Mouse (Mus musculus) forebrain, embryonic 12.5 days (tissue): ENCODE data around the gene Spag17. TPM values are rescaled to one million over a fixed set of nuclear protein-coding genes. Genes with fewer than 3 reads are reported as not detected.
"Not testable (repeated sequence)": the region's sequence is repeated elsewhere in the genome, so short reads cannot be mapped to it uniquely, and the experiment has no call there.

ENCODE experiments used
- ATAC-seq: fragments of 200-750 bp; cut with Nextera tagmentation; 2 replicates; pipeline ENCODE4 v1.8.0; 2017; ENCODE audit warnings: moderate TSS enrichment; ENCODE audit not compliant: low FRiP score
- H3K27ac ChIP-seq: fragments of 300-500 bp; sonication (generic); 2 replicates; pipeline ENCODE4 v1.5.1; 2016; ENCODE audit warnings: mild to moderate bottlenecking
- H3K27me3 ChIP-seq: fragments of 300-500 bp; sonication (generic); 2 replicates; pipeline ENCODE4 v1.6.1; 2016; ENCODE audit warnings: mild to moderate bottlenecking
- H3K36me3 ChIP-seq: fragments of 300-500 bp; sonication (generic); replicated peaks from 2 replicates; pipeline ENCODE4 v1.6.1; 2016; ENCODE audit warnings: mild to moderate bottlenecking
- H3K4me1 ChIP-seq: fragments of 300-500 bp; sonication (generic); 2 replicates; pipeline ENCODE4 v1.6.1; 2016
- H3K4me2 ChIP-seq: fragments of 300-500 bp; sonication (generic); 2 replicates; pipeline ENCODE4 v1.6.1; 2016; ENCODE audit warnings: mild to moderate bottlenecking, moderate library complexity
- H3K4me3 ChIP-seq: fragments of 300-500 bp; sonication (generic); replicated peaks from 2 replicates; pipeline ENCODE4 v1.5.1; 2016; ENCODE audit warnings: mild to moderate bottlenecking
- H3K9ac ChIP-seq: fragments of 300-500 bp; sonication (generic); 2 replicates; pipeline ENCODE4 v1.6.1; 2016; ENCODE audit warnings: mild to moderate bottlenecking
- H3K9me3 ChIP-seq: fragments of 300-500 bp; sonication (generic); 2 replicates; pipeline ENCODE4 v1.6.1; 2016
- WGBS: fragments of 180-500 bp; shearing (Covaris S2); methylation state at CpG from one replicate; pipeline ENCODE4 v1.1.7; 2016; 5-methylcytosine and 5-hydroxymethylcytosine counted together
- polyA plus RNA-seq: library from polyadenylated mRNA; unstranded; fragments of >200 nt; fragmentation: Nextera tagmentation; extraction: Ambion mirVana; gene quantifications from 2 replicates; pipeline ENCODE4 v1.2.1, GENCODE M21; 2016

Spag17 gene
- polyA plus RNA-seq: 0.28 and 0.68 TPM in 2 replicates

- peaks cover 4% of the 10 kb centered on the region; the same call in 1 of the 2 replicates for H3K9me3 ChIP-seq
- no peak within 1 kb of the TSS for H3K4me3 ChIP-seq
- H3K4me1 ChIP-seq: no peaks in the 10 kb centered on the region
- no peak within 1 kb of the TSS for H3K9ac ChIP-seq
- no peak within 1 kb of the TSS for H3K4me2 ChIP-seq
- WGBS: 46% methylated on average over 16 of the region's 16 CpGs
- no peak within 1 kb of the TSS for H3K27ac ChIP-seq
- ATAC-seq: no peak
- H3K36me3 ChIP-seq: no peaks in the 10 kb centered on the region
- H3K27me3 ChIP-seq: no peaks in the 10 kb centered on the region
These were observed at the start of gene Spag17 for GRCm38 (mm10) chr3:99885187-99885811. Gene Spag17 (plus strand): TSS chr3:99885406.

- Histone ChIP-seq H3K27me3 (no peaks in the 10 kb centered on the region), H3K36me3 (no peaks in the 10 kb centered on the region), H3K27ac (no peak overlapping the region), H3K9ac (no peak overlapping the region), H3K4me3 (no peak overlapping the region), H3K4me1 (no peaks in the 10 kb centered on the region), H3K4me2 (no peak overlapping the region), H3K9me3 (no peaks in the 10 kb centered on the region)
- no peak for ATAC-seq
- WGBS: 79% methylated on average over 2 of the region's 2 CpGs
These were observed 42.9 kb upstream of the Spag17 start for GRCm38 (mm10) chr3:99842333-99842732.

- H3K4me2 ChIP-seq: no peak overlapping the region
- H3K27ac ChIP-seq: no peak overlapping the region
- no peaks in the 10 kb centered on the region for H3K9me3 ChIP-seq
- WGBS: 85% methylated on average over 3 of the region's 3 CpGs
- H3K4me1 ChIP-seq: no peaks in the 10 kb centered on the region
- no peak for ATAC-seq
- no peak overlapping the region for H3K9ac ChIP-seq
- no peak overlapping the region for H3K4me3 ChIP-seq
- H3K27me3 ChIP-seq: no peaks in the 10 kb centered on the region
- no peaks in the 10 kb centered on the region for H3K36me3 ChIP-seq
These were observed 42.4 kb upstream of the Spag17 start for GRCm38 (mm10) chr3:99842808-99843207.

GRCm38 (mm10) chr3:99843233-99843632, 42.0 kb upstream of the Spag17 start:
- WGBS: 94% methylated on average over 6 of the region's 6 CpGs
- no peaks in the 10 kb centered on the region for H3K4me1 ChIP-seq
- no peak overlapping the region for H3K27ac ChIP-seq
- no peak overlapping the region for H3K9ac ChIP-seq
- no peaks in the 10 kb centered on the region for H3K27me3 ChIP-seq
- no peak overlapping the region for H3K4me3 ChIP-seq
- H3K9me3 ChIP-seq: no peaks in the 10 kb centered on the region
- H3K4me2 ChIP-seq: no peak overlapping the region
- H3K36me3 ChIP-seq: no peaks in the 10 kb centered on the region
- no peak for ATAC-seq

GRCm38 (mm10) chr3:99850926-99851325, 34.3 kb upstream of the Spag17 start:
- H3K4me3 ChIP-seq: no peak overlapping the region
- H3K27me3 ChIP-seq: no peaks in the 10 kb centered on the region
- no peaks in the 10 kb centered on the region for H3K36me3 ChIP-seq
- no peak overlapping the region for H3K27ac ChIP-seq
- no peaks in the 10 kb centered on the region for H3K9me3 ChIP-seq
- no peak overlapping the region for H3K4me2 ChIP-seq
- 85% methylated on average over 7 of the region's 7 CpGs for WGBS
- ATAC-seq: no peak
- no peaks in the 10 kb centered on the region for H3K4me1 ChIP-seq
- H3K9ac ChIP-seq: no peak overlapping the region

GRCm38 (mm10) chr3:99854595-99854994, 30.6 kb upstream of the Spag17 start:
- WGBS: 57% methylated on average over 3 of the region's 3 CpGs
- ATAC-seq: no peak
- Histone ChIP-seq H3K9me3 (no peaks in the 10 kb centered on the region), H3K4me1 (no peaks in the 10 kb centered on the region), H3K9ac (no peak overlapping the region), H3K4me2 (no peak overlapping the region), H3K4me3 (no peak overlapping the region), H3K27ac (no peak overlapping the region), H3K27me3 (no peaks in the 10 kb centered on the region), H3K36me3 (no peaks in the 10 kb centered on the region)

GRCm38 (mm10) chr3:99858922-99859321, 26.3 kb upstream of the Spag17 start:
- H3K9me3 ChIP-seq: no peaks in the 10 kb centered on the region
- H3K36me3 ChIP-seq: no peaks in the 10 kb centered on the region
- H3K27me3 ChIP-seq: no peaks in the 10 kb centered on the region
- H3K27ac ChIP-seq: no peak overlapping the region
- no peak overlapping the region for H3K4me3 ChIP-seq
- WGBS: 69% methylated on average over 3 of the region's 3 CpGs
- H3K4me2 ChIP-seq: no peak overlapping the region
- no peak overlapping the region for H3K9ac ChIP-seq
- ATAC-seq: no peak
- no peaks in the 10 kb centered on the region for H3K4me1 ChIP-seq

GRCm38 (mm10) chr3:99864706-99865105, 20.5 kb upstream of the Spag17 start:
- H3K9ac ChIP-seq: no peak overlapping the region
- WGBS: 84% methylated on average over 1 of the region's 1 CpGs
- no peaks in the 10 kb centered on the region for H3K4me1 ChIP-seq
- no peaks in the 10 kb centered on the region for H3K27me3 ChIP-seq
- no peak overlapping the region for H3K27ac ChIP-seq
- H3K4me3 ChIP-seq: no peak overlapping the region
- H3K9me3 ChIP-seq: no peaks in the 10 kb centered on the region
- no peak overlapping the region for H3K4me2 ChIP-seq
- H3K36me3 ChIP-seq: no peaks in the 10 kb centered on the region
- ATAC-seq: no peak

GRCm38 (mm10) chr3:99875137-99875536, 10.1 kb upstream of the Spag17 start:
- H3K4me1 ChIP-seq: no peaks in the 10 kb centered on the region
- no peaks in the 10 kb centered on the region for H3K27me3 ChIP-seq
- no peak overlapping the region for H3K4me3 ChIP-seq
- no peaks in the 10 kb centered on the region for H3K36me3 ChIP-seq
- no peaks in the 10 kb centered on the region for H3K9me3 ChIP-seq
- H3K4me2 ChIP-seq: no peak overlapping the region
- no peak for ATAC-seq
- H3K9ac ChIP-seq: no peak overlapping the region
- H3K27ac ChIP-seq: no peak overlapping the region

GRCm38 (mm10) chr3:99881498-99881897, 3.7 kb upstream of the Spag17 start:
- H3K27ac ChIP-seq: no peak overlapping the region
- H3K27me3 ChIP-seq: no peaks in the 10 kb centered on the region
- WGBS: 85% methylated on average over 3 of the region's 3 CpGs
- no peak overlapping the region for H3K4me3 ChIP-seq
- no peak overlapping the region for H3K9ac ChIP-seq
- H3K4me1 ChIP-seq: no peaks in the 10 kb centered on the region
- no peak for ATAC-seq
- no peaks in the 10 kb centered on the region for H3K9me3 ChIP-seq
- H3K36me3 ChIP-seq: no peaks in the 10 kb centered on the region
- H3K4me2 ChIP-seq: no peak overlapping the region

GRCm38 (mm10) chr3:99883988-99884564, 1.1 kb upstream of the Spag17 start:
- no peaks in the 10 kb centered on the region for H3K9me3 ChIP-seq
- H3K27me3 ChIP-seq: no peaks in the 10 kb centered on the region
- no peak overlapping the region for H3K27ac ChIP-seq
- H3K4me1 ChIP-seq: no peaks in the 10 kb centered on the region
- no peak for ATAC-seq
- H3K9ac ChIP-seq: no peak overlapping the region
- no peak overlapping the region for H3K4me2 ChIP-seq
- no peaks in the 10 kb centered on the region for H3K36me3 ChIP-seq
- no peak overlapping the region for H3K4me3 ChIP-seq
- WGBS: 93% methylated on average over 6 of the region's 6 CpGs

- not testable (repeated sequence) for H3K4me3 ChIP-seq, H3K9ac ChIP-seq, ATAC-seq, H3K9me3 ChIP-seq, H3K4me1 ChIP-seq, H3K4me2 ChIP-seq, H3K36me3 ChIP-seq, H3K27me3 ChIP-seq, H3K27ac ChIP-seq
- 95% methylated on average over 4 of the region's 4 CpGs for WGBS
These were observed 9.5 kb downstream of the Spag17 start for GRCm38 (mm10) chr3:99894741-99895140.

- no peak overlapping the region for H3K4me3 ChIP-seq
- H3K27ac ChIP-seq: no peak overlapping the region
- 88% methylated on average over 8 of the region's 8 CpGs for WGBS
- ATAC-seq: no peak
- no peaks in the 10 kb centered on the region for H3K27me3 ChIP-seq
- H3K9ac ChIP-seq: no peak overlapping the region
- no peaks in the 10 kb centered on the region for H3K36me3 ChIP-seq
- H3K4me2 ChIP-seq: no peak overlapping the region
- no peaks in the 10 kb centered on the region for H3K9me3 ChIP-seq
- H3K4me1 ChIP-seq: no peaks in the 10 kb centered on the region
These were observed 28.7 kb downstream of the Spag17 start for GRCm38 (mm10) chr3:99913809-99914439.
